Mouse (Mus musculus): Measurements from ENCODE around the gene Arid1b.
"Not testable (repeated sequence)": the region's sequence is repeated elsewhere in the genome, so short reads cannot be mapped to it uniquely, and the experiment has no call there.

Arid1b gene

GRCm38 (mm10) chr17:5089541-5089940 is 95.4 kb downstream of the Arid1b start:
- no peak for DNase-seq

GRCm38 (mm10) chr17:5091490-5091889 is 97.4 kb downstream of the Arid1b start:
- DNase-seq, result no peak

DNA sequence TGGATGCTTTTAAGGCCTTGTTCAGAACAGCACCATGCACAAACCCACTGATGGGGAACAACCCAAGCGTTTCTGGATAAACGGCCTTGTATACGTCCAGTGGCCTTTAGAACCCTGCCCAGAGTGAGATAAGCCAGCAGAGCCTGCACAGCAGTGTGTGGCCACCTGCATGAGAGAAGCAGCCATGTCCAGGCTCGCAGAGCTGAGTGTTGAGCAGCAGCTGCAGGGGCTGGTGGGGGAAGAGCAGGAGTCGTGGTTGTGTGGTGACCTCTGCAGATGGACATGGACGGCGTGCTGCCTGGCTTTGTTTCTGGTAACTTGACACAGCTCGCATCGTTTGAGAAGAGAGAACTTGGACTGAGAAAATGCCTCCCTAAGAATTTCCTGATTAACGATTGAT is 97.8 kb downstream of the Arid1b start:
- no peak for DNase-seq

DNA sequence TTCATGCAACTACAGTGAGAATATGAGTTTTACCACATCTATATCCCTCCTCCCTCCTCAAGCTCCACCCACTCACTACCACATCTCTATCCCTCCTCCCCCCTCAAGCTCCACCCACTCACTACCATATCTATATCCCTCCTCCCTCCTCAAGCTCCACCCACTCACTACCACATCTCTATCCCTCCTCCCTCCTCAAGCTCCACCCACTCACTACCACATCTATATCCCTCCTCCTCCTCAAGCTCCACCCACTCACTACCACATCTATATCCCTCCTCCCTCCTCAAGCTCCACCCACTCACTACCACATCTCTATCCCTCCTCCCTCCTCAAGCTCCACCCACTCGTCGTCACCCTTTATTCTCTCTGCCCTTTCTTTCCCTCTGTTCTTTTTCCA is 99.2 kb downstream of the Arid1b start:
- DNase-seq, result not testable (repeated sequence)

GRCm38 (mm10) chr17:5094636-5095035 is 100.5 kb downstream of the Arid1b start:
- DNase-seq, result no peak

DNA sequence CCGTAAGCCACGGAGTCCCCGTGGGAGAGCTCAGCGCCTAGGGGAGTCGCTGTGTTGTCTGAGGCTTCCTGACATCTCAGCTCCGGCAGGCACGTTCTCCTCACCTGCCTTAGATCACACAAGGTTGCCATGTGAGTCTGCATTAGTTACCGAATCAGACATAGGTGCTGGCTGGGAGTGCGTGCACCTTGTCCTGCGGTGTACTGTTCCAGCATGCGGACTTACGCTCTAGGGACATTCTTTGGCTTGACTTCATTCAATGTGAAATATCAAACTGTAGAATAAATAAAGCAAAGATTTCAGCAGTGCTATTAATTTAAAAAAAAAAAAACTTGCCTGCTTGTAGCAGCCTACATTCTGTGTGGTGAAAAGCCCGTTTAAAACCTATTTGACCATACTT is 101.6 kb downstream of the Arid1b start:
- DNase-seq, result no peak

DNA sequence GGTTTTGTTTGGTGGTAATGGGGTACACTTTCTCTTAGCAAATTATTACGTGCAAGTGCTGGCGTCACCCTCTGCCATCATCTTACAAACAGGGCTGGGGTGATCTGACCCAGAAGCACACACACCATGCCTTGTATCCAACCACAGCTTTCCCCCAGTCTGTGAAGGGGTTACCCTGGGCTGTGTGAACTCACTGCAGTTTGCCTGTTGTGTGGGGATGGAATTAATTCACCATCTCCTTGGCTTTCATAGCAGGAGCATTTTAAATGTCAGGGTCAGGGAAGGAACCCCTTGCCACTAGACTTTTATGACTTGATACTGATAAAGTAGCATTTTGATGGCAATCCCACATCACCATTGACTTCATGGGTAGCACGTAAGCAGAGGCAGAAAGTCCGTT is 102.9 kb downstream of the Arid1b start:
- no peak for DNase-seq

DNA sequence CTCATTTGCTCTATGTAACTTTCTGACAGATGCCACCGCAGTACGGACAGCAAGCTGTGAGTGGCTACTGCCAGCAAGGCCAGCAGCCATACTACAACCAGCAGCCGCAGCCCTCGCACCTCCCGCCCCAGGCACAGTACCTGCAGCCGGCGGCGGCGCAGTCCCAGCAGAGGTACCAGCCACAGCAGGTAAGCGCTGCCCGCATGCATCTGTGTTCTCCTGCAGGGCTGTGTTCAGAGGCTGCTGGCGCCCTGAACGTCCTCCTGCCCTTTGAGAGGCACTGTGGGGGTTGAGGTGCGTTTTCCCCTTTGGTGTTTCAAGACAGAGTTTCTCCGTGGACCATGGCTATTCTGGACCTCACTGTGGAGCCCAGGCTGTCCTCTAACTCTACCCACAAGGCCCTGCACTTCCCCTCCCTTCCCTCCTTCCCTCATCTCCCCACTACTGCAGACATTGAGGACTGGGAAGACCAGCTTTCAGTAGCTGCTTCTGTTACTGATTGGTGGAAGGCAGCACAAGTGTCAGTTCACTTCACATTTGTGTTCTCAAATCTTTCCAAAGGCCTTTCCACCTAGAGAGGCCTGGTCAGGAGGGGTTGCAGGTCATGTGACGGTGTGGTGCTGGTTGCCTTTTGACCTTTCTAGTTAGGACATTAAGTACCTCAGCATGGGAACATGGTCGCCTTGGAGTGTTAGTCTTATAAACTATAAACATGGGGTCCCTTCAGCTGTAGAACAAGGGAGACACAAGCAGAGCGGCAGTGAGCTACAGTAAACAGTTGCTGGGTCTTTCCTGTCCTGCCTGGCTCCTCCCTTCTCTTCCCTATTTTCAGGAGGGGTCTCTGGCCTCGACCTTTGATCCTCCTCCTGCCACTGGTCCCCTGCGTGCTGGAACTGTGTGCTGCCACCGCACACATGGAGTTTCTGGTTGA is 103.7 kb downstream of the Arid1b start:
- peak in 1 of 2 experiments; percentile 19 for DNase-seq

DNA sequence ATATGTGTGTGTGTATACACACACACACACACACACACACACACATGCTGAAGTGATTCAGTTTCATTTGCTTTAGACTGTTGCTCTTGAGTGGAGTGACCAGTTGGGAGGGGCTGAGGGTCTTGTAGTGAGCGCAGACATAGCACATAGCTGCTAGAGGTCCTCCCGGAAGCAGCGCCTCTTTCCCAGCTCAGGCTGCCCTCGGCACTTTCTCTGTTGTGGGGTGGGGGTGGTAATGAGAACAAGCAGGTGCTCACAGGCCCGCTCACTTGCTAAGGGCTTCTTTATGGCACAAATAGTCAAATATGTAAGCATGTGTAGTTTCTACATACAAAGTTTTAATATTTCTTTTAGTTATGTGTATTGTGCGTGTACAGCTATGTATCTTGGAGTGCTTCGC is 104.6 kb downstream of the Arid1b start:
- DNase-seq, result no peak

DNA sequence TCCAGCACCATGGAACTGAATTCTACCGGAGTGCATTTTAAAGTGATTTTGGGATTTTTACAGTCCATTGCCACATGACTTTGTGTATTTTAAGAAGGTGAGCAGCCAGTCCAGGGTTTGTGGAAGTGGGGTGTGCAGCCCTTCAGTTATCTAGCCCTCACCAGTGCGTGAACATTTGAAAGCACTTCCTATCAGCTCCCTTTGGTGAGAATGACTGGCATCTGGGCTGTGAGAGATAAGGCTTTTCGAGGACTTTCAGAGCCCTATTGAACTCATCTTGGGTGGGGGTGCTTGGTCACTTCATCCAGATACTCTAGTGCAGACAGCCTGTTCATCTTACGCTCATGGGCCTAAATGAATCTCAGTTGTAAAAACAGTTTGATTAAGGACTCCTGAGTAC is 105.1 kb downstream of the Arid1b start:
- DNase-seq, result no peak

DNA sequence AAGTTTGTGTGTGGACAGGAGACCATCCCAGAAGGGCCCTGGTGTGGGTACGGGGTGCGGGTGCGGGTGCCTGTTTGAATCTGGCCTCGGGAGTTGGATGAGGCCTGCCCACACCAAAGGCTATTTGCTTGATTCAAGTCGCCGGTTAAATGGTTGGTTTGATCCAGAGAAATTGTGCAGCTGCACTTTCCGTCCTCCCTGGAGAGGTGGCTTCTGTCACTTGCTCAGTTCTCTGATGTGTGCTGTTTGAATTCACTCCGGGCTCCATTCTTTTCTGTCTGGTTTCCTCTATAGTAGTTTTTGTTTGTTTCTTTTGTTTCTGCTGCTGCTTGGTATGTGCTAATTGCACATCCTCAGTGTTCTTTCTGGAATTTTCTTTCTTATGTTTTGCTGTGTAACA is 107.0 kb downstream of the Arid1b start:
- peak in 1 of 2 experiments; percentile 10 for DNase-seq

DNA sequence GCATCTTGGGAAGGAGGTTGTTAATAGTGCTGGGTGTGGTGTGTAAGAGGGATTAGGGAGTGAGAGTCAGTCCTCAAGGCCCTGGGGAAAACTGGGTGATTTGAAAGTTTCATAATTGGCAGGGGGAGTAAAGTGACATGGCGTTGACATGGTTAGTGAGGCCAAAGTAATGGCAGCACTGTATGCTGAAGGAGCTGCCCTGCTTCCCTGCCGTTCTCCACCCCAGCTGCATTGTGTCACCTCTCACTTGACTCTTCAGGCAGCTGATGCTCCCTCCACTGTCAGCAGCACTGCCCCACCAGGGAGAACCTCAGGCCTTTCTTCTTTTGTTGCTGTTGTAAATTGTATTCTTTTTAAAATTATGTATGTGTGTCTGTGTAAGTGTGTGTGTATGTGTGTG is 107.8 kb downstream of the Arid1b start:
- DNase-seq, result peak; percentile 66 to 81

GRCm38 (mm10) chr17:5105746-5106145 is 111.6 kb downstream of the Arid1b start:
- DNase-seq, result no peak

DNA sequence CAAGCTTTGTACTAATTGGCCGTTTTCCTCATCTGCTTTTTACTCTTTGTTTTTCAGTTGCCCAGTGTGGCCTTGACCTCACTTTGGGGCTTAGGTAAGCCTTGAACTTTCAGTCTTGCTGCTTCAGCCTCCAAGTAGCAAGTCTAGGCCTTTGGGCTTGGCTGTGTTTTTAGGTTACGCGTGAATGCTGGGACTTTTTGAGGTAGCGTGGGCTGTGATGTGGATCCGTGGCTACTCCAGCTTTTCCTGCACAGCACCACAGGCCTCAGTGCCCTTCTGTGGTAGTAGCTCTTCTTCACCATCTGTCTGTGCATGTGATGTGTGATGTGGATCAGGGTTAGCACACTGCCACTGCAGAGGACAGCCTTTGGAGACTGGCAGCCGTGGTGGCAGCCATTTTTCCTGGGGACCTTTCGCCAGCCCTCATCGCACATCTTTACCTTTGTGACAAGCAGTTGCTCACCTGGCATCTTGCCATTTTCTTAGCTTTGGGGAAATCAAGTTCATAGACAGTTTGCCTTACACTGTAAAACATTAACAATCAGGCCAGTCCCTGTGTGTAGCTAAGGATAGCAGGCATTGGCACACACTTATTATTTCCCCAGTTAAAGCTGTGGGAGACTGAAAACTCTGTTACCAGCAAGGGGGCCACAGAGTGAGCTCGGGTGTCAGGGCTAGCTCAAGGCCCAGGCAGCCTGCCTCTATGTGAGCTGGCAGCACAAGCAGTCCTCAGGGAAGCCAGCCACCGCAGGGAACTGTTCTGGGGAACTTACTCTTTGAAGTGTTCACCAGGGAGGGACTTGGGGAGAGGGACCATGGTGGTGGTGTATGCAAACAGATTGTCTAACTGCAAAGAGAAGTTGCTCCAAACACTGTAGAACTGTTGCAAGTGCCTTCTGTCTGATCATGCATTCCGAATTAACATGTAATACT is 112.4 kb downstream of the Arid1b start:
- no peak for DNase-seq

GRCm38 (mm10) chr17:5107501-5107900 is 113.4 kb downstream of the Arid1b start:
- no peak for DNase-seq

- no peak for DNase-seq
Observed at GRCm38 (mm10) chr17:5108022-5108421, 113.9 kb downstream of the Arid1b start.

- no peak for DNase-seq
Observed at GRCm38 (mm10) chr17:5108546-5109142, 114.5 kb downstream of the Arid1b start.

GRCm38 (mm10) chr17:5109343-5109742 is 115.2 kb downstream of the Arid1b start:
- DNase-seq, result no peak

DNA sequence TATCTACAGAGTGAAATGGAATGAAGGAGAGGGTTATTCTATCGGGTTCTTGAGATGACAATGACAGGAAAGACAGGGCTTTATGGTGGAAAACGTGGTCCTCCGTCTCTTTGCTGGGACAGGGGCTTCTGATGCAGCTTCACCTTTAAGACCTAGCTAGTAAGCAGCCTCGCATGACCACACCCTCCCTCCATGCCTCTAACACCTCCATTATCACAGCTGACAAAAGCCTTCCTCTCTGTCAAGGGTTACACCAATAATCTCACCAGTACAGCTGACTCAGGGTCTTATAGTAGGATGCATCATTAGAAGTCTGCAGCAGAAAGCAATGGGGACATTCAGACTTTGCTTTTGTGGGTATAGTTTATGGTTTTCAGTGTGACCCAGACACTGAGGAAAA is 116.0 kb downstream of the Arid1b start:
- DNase-seq, result no peak

DNA sequence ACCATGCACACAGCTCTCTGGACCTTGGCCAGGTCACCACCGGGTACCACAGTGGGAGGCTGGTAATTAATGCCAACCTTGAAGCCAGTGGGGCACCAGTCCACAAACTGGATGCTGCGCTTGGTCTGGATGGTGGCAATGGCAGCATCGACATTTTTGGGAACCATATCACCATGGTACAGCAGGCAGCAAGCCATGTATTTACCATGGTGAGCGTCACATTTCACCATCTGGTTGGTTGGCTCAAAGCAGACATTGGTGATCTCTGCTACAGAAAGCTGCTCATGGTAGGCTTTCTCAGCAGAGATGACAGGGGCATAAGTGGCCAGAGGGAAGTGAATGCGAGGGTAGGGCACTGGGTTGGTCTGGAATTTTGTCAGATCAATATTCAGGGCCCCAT is 116.8 kb downstream of the Arid1b start:
- not testable (repeated sequence) for DNase-seq

- DNase-seq, result no peak
Observed at GRCm38 (mm10) chr17:5112116-5112515, 118.0 kb downstream of the Arid1b start.

DNA sequence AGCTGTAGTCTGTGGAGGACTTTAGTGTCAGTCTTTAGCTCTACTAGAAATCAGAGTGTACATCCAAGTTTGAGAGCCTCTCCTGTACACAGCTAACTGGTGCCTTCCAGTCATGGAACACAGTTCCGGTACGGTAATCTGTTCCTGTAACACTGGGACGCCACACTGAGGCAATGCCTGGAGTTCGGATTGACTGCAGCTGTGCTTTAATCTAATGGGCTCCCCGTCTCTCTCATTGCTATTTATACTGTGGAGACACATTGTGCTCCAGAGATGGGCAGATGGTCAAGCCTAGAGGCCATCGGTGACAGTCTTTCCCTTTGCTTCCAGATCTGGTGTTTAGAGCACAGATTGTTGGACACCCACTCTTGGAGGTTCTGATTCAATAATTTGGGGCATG is 121.8 kb downstream of the Arid1b start:
- no peak for DNase-seq

DNA sequence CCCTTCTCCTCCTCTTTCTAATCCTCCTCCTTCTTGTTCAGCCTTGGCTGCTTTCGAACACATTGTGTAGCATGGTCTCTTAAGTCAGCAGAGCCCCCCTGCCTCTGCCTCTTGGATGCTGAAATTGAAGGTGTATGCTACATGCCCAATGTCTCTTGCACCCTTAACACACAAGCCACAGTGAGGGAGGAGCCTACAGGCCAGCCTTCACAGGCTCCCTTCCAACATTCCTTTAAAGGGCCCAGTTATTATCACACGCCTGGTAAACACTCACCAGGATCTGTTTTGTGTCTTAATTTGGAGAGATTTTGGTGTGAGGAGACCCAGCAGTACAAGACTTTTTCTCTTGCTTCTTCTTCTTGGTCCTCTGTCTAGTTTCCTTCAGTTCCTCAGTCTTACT is 122.9 kb downstream of the Arid1b start:
- no peak for DNase-seq
